Comparison of ENCODE assay signal across 13 mouse cellular contexts in genomic region chr5:105146447-105146846, GRCm38 (mm10). TPM values are rescaled to one million over a fixed set of nuclear protein-coding genes. Genes with fewer than 3 reads are reported as not detected.
DNase-seq lines count a peak whose midpoint lies in the region; ATAC-seq and TF ChIP-seq lines count a peak whose summit lies in the region.
"Had no signal": no experiment of that assay in that cellular context is flagged by ENCODE, and none has a peak within 500 bp of the region (broad histone marks: within the 10 kb centered on the region; RNA-seq: fewer than 3 reads in every experiment).

No protein-coding gene starts in this region.

- H3K9me3 ChIP-seq in heart, embryonic 10.5 days = no peaks in the 10 kb centered on the region
- no peaks in the 10 kb centered on the region for H3K9me3 ChIP-seq in midbrain, embryonic 13.5 days
- H3K9me3 ChIP-seq in midbrain, embryonic 11.5 days (ENCODE audit: control insufficient read depth, low read length) = no peaks in the 10 kb centered on the region
- H3K9me3 ChIP-seq: hindbrain, embryonic 13.5 days; stomach, embryonic 15.5 days had no signal

- H3K36me3 ChIP-seq in heart, embryonic 10.5 days = no peaks in the 10 kb centered on the region
- no peaks in the 10 kb centered on the region for H3K36me3 ChIP-seq in midbrain, embryonic 13.5 days
- H3K36me3 ChIP-seq in midbrain, embryonic 11.5 days (ENCODE audit: control insufficient read depth, insufficient read depth, low read length) = no peaks in the 10 kb centered on the region
- H3K36me3 ChIP-seq: hindbrain, embryonic 13.5 days; stomach, embryonic 15.5 days had no signal

- intact Hi-C loops in heart, postnatal 10 days (cut with DNase I) = loop anchor here (5.0 kb wide), 1 partner anchor 34 kb away; no protein-coding TSS in a partner anchor

- peak; percentile 34; the same call in 1 of the 2 replicates for ATAC-seq in midbrain, embryonic 13.5 days
- ATAC-seq in midbrain, embryonic 11.5 days (ENCODE audit: low FRiP score) = no peak

- no peak overlapping the region for H3K9ac ChIP-seq in midbrain, embryonic 13.5 days (replicated peaks)
- H3K9ac ChIP-seq in midbrain, embryonic 11.5 days (ENCODE audit: low read length) = no peak overlapping the region
- H3K9ac ChIP-seq: hindbrain, embryonic 13.5 days; lung, embryonic 14.5 days; stomach, embryonic 15.5 days had no signal

- DNase-seq in heart, adult 11 months = peak; percentile 98
- DNase-seq in heart, embryonic 10.5 days (ENCODE audit: low spot score) = no peak
- no peak for DNase-seq in midbrain, embryonic 11.5 days (ENCODE audit: low spot score, missing footprints)
- DNase-seq in heart, postnatal 10 days = peak; percentile 26 to 34
- peak; percentile 18 for DNase-seq in skeletal muscle tissue, adult 2 months (ENCODE audit: low read depth, low spot score)
- no peak for DNase-seq in c-Kit-positive CD71-positive TER-119-positive erythroid progenitor cells, embryonic 14.5 days (ENCODE audit: low spot score)
- no peak for DNase-seq in cerebellum, adult 2 months

- no peak for TF ChIP-seq CTCF in cerebellum, adult 2 months (IDR thresholded peaks at IDR 0.05; ENCODE audit: borderline replicate concordance, insufficient read depth, low read depth, low read length)

- H3K4me3 ChIP-seq in heart, embryonic 10.5 days = no peak overlapping the region
- H3K4me3 ChIP-seq in midbrain, embryonic 13.5 days (replicated peaks) = no peak overlapping the region
- H3K4me3 ChIP-seq in midbrain, embryonic 11.5 days (ENCODE audit: low read depth, low read length) = no peak overlapping the region
- no peak overlapping the region for H3K4me3 ChIP-seq in cerebellum, adult 2 months (replicated peaks; ENCODE audit: insufficient read depth, low read depth, low read length)
- H3K4me3 ChIP-seq: hindbrain, embryonic 13.5 days; stomach, embryonic 15.5 days had no signal

- H3K27ac ChIP-seq in heart, embryonic 10.5 days = no peak overlapping the region
- H3K27ac ChIP-seq in midbrain, embryonic 13.5 days = no peak overlapping the region
- no peak overlapping the region for H3K27ac ChIP-seq in midbrain, embryonic 11.5 days (ENCODE audit: low read depth, low read length)
- H3K27ac ChIP-seq in cerebellum, adult 2 months (ENCODE audit: insufficient read depth, low read length) = no peak overlapping the region
- H3K27ac ChIP-seq: hindbrain, embryonic 13.5 days had no signal

- no peaks in the 10 kb centered on the region for H3K4me1 ChIP-seq in heart, embryonic 10.5 days
- H3K4me1 ChIP-seq in midbrain, embryonic 13.5 days (replicated peaks) = no peaks in the 10 kb centered on the region
- H3K4me1 ChIP-seq in midbrain, embryonic 11.5 days (ENCODE audit: control insufficient read depth, insufficient read depth, low read length) = no peaks in the 10 kb centered on the region
- H3K4me1 ChIP-seq in cerebellum, adult 2 months (ENCODE audit: control insufficient read depth, insufficient read depth, low read length) = no peaks in the 10 kb centered on the region
- H3K4me1 ChIP-seq: hindbrain, embryonic 13.5 days; stomach, embryonic 15.5 days had no signal

- no peak overlapping the region for H3K4me2 ChIP-seq in midbrain, embryonic 13.5 days (replicated peaks)
- no peak overlapping the region for H3K4me2 ChIP-seq in midbrain, embryonic 11.5 days
- H3K4me2 ChIP-seq: hindbrain, embryonic 13.5 days; lung, embryonic 14.5 days; stomach, embryonic 15.5 days had no signal

- no peaks in the 10 kb centered on the region for H3K27me3 ChIP-seq in heart, embryonic 10.5 days (ENCODE audit: insufficient read depth, poor library complexity, severe bottlenecking)
- H3K27me3 ChIP-seq in midbrain, embryonic 13.5 days = no peaks in the 10 kb centered on the region
- H3K27me3 ChIP-seq in midbrain, embryonic 11.5 days (ENCODE audit: control insufficient read depth, insufficient read depth, low read length) = no peaks in the 10 kb centered on the region
- H3K27me3 ChIP-seq in cerebellum, adult 2 months (ENCODE audit: control insufficient read depth, insufficient read depth, low read length) = no peaks in the 10 kb centered on the region
- H3K27me3 ChIP-seq: hindbrain, embryonic 13.5 days; stomach, embryonic 15.5 days had no signal

- no peak for TF ChIP-seq POLR2A in cerebellum, adult 2 months (IDR thresholded peaks at IDR 0.05; ENCODE audit: borderline replicate concordance, insufficient read depth, low read length)

RNA-seq across cellular contexts. Expression of gene Gbp4, which starts 7.1 kb away (rescaled TPM):
- polyA plus RNA-seq in heart, embryonic 10.5 days (2016; fragmentation: Nextera tagmentation; extraction: Ambion mirVana) = 4.1 and 6.1 TPM in 2 replicates
- 0.82 TPM in 2 replicates for polyA plus RNA-seq in midbrain, embryonic 13.5 days (2015; fragmentation: Nextera tagmentation; extraction: Ambion mirVana)
- 0.15 and 0.40 TPM in 2 replicates for polyA plus RNA-seq in midbrain, embryonic 11.5 days (2014; fragmentation: Nextera tagmentation; extraction: Ambion mirVana)
- total RNA-seq in heart, postnatal 10 days (2021) = 1 to 10 TPM; 6.4 to 6.8 TPM
- polyA plus RNA-seq in cerebellum, adult 2 months (2012; rRNA removed) = 2.2 and 2.9 TPM in 2 replicates

RNA-seq across cellular contexts. Expression of gene Gbp8, which starts 7.1 kb away (rescaled TPM):
- polyA plus RNA-seq in heart, embryonic 10.5 days (2016; fragmentation: Nextera tagmentation; extraction: Ambion mirVana) = 1.2 and 1.4 TPM in 2 replicates
- polyA plus RNA-seq in midbrain, embryonic 13.5 days (2015; fragmentation: Nextera tagmentation; extraction: Ambion mirVana) = 0.36 and 0.46 TPM in 2 replicates
- 0.19 and 0.26 TPM in 2 replicates for polyA plus RNA-seq in midbrain, embryonic 11.5 days (2014; fragmentation: Nextera tagmentation; extraction: Ambion mirVana)
- total RNA-seq in heart, postnatal 10 days (2021) = under 1 TPM; 0.26 to 0.40 TPM
- 0.08 and 0.11 TPM in 2 replicates for polyA plus RNA-seq in cerebellum, adult 2 months (2012; rRNA removed)
- polyA plus RNA-seq: limb, embryonic 11.5 days; neural tube, embryonic 14.5 days had no signal

RNA-seq across cellular contexts. Expression of gene Gbp9, which starts 7.1 kb away (rescaled TPM):
- 1.3 and 2.3 TPM in 2 replicates for polyA plus RNA-seq in heart, embryonic 10.5 days (2016; fragmentation: Nextera tagmentation; extraction: Ambion mirVana)
- polyA plus RNA-seq in midbrain, embryonic 13.5 days (2015; fragmentation: Nextera tagmentation; extraction: Ambion mirVana) = 0.75 and 1.1 TPM in 2 replicates
- polyA plus RNA-seq in midbrain, embryonic 11.5 days (2014; fragmentation: Nextera tagmentation; extraction: Ambion mirVana) = 1.2 and 1.3 TPM in 2 replicates
- total RNA-seq in heart, postnatal 10 days (2021) = 10 to 100 TPM; 10.2 to 13.1 TPM
- 2.3 and 2.6 TPM in 2 replicates for polyA plus RNA-seq in cerebellum, adult 2 months (2012; rRNA removed)

Comparison
In these comparisons a context has a peak if more than half of its experiments do, and no peak if none do; other contexts are left out.
1. DNase-seq: peak in heart, adult 11 months (single experiment), heart, postnatal 10 days (2 of 2) and skeletal muscle tissue, adult 2 months (single experiment); none in heart, embryonic 10.5 days (single experiment), midbrain, embryonic 11.5 days (single experiment), c-Kit-positive CD71-positive TER-119-positive erythroid progenitor cells, embryonic 14.5 days (single experiment) and cerebellum, adult 2 months (0 of 2).